Mouse (Mus musculus) liver, adult 10 weeks (tissue): Measurements from ENCODE around the gene Zfp108. TPM values are rescaled to one million over a fixed set of nuclear protein-coding genes. Genes with fewer than 3 reads are reported as not detected.

ENCODE experiments used
- polyA plus RNA-seq: library from polyadenylated mRNA; stranded (reverse); fragments of 350-450 nt; fragmentation: Illumina TruSeq; extraction: RNeasy Lipid Tissue Mini Kit (QIAGEN cat#74804); gene quantifications from one replicate; pipeline ENCODE4 v1.2.3, GENCODE M21; 2014; ENCODE audit warnings: low read depth, low replicate concordance

Zfp108 gene
- 1.1 TPM for polyA plus RNA-seq

GRCm38 (mm10) chr7:24254633-24255474 lies at the start of gene Zfp108:
Gene Zfp108 (plus strand): TSS chr7:24254794.

GRCm38 (mm10) chr7:24211343-24211742 lies 43.3 kb upstream of the Zfp108 start, which contains the start of gene Zfp111:
Gene Zfp111 (minus strand): TSS chr7:24211443.

GRCm38 (mm10) chr7:24237040-24237791 lies 17.4 kb upstream of the Zfp108 start, which contains the start of gene Zfp109:
Gene Zfp109 (minus strand): TSS chr7:24237560.

GRCm38 (mm10) chr7:24270288-24270672 lies 15.7 kb downstream of the Zfp108 start, which contains the start of gene Zfp93:
Gene Zfp93 (plus strand): TSS chr7:24270420.

GRCm38 (mm10) chr7:24300771-24301282 lies 46.2 kb downstream of the Zfp108 start, which contains the start of gene Zfp61:
Gene Zfp61 (minus strand): TSS chr7:24301232.

Other genes starting within 250 kb of the Zfp108 start
- gene Vmn1r183, start 201.5 kb upstream of the Zfp108 start, polyA plus RNA-seq, result not detected
- 5.3 TPM for gene Zfp180, start 172.9 kb upstream of the Zfp108 start, polyA plus RNA-seq
- 0.77 TPM for gene Zfp112, start 142.5 kb upstream of the Zfp108 start, polyA plus RNA-seq
- gene Zfp235, start 120.6 kb upstream of the Zfp108 start, polyA plus RNA-seq, result 3.6 TPM
- 0.11 TPM for gene Zfp114, start 79.7 kb upstream of the Zfp108 start, polyA plus RNA-seq
- 1.5 TPM for gene Zfp111, start 43.4 kb upstream of the Zfp108 start, polyA plus RNA-seq
- 1.2 TPM for gene Zfp109, start 17.2 kb upstream of the Zfp108 start, polyA plus RNA-seq
- gene Zfp93, start 15.6 kb downstream of the Zfp108 start, polyA plus RNA-seq, result 1.4 TPM
- gene Zfp61, start 46.4 kb downstream of the Zfp108 start, polyA plus RNA-seq, result not detected
- 0.87 TPM for gene Zfp94, start 61.9 kb downstream of the Zfp108 start, polyA plus RNA-seq
- not detected for gene Tescl, start 79.1 kb downstream of the Zfp108 start, polyA plus RNA-seq
- gene Lypd5, start 94.4 kb downstream of the Zfp108 start, polyA plus RNA-seq, result not detected
- not detected for gene Kcnn4, start 115.5 kb downstream of the Zfp108 start, polyA plus RNA-seq
- 0.21 TPM for gene Smg9, start 144.8 kb downstream of the Zfp108 start, polyA plus RNA-seq
- gene Irgc1, start 197.5 kb downstream of the Zfp108 start, polyA plus RNA-seq, result not detected
- not detected for gene Plaur, start 207.7 kb downstream of the Zfp108 start, polyA plus RNA-seq
- 0.34 TPM for gene Cadm4, start 227.2 kb downstream of the Zfp108 start, polyA plus RNA-seq